Mouse (Mus musculus): ENCODE data around the gene Ctu2.

The Ctu2 gene

GRCm38 (mm10) chr8:122441326-122441725, 34.6 kb upstream of the Ctu2 start:
- H3K4me3 ChIP-seq (replicated peaks; ENCODE audit: low read length), result no peak overlapping the region
- H3K36me3 ChIP-seq (ENCODE audit: insufficient read depth, low read length), result peaks cover 46% of the 10 kb centered on the region
- TF ChIP-seq NANOG (IDR thresholded peaks at IDR 0.05; ENCODE audit: borderline replicate concordance, low read length) (no peak), POU5F1 (IDR thresholded peaks at IDR 0.05; ENCODE audit: borderline replicate concordance, low read length) (no peak), CTCF (conservative IDR thresholded peaks at IDR 0.05; ENCODE audit: low read length) (no peak)

GRCm38 (mm10) chr8:122442356-122442755, 33.6 kb upstream of the Ctu2 start:
- H3K4me3 ChIP-seq (replicated peaks; ENCODE audit: low read length), result peak overlapping the region; percentile 99
- H3K4me1 ChIP-seq (replicated peaks; ENCODE audit: low read depth, low read length), result peaks cover 72% of the 10 kb centered on the region
- H3K27me3 ChIP-seq (ENCODE audit: insufficient read depth, low read length), result no peaks in the 10 kb centered on the region
- H3K36me3 ChIP-seq (ENCODE audit: insufficient read depth, low read length), result peaks cover 36% of the 10 kb centered on the region
- TF ChIP-seq NANOG (IDR thresholded peaks at IDR 0.05; ENCODE audit: borderline replicate concordance, low read length) (no peak), POU5F1 (IDR thresholded peaks at IDR 0.05; ENCODE audit: borderline replicate concordance, low read length) (no peak), CTCF (conservative IDR thresholded peaks at IDR 0.05; ENCODE audit: low read length) (no peak)
- no peaks in the 10 kb centered on the region for H3K9me3 ChIP-seq (ENCODE audit: low read length)

More at GRCm38 (mm10) chr8:122441326-122441725, 34.6 kb upstream of the Ctu2 start:
- Histone ChIP-seq H3K9me3 (ENCODE audit: low read length) (no peaks in the 10 kb centered on the region), H3K4me1 (replicated peaks; ENCODE audit: low read depth, low read length) (peaks cover 82% of the 10 kb centered on the region), H3K27me3 (ENCODE audit: insufficient read depth, low read length) (no peaks in the 10 kb centered on the region)

GRCm38 (mm10) chr8:122442781-122443180, 33.2 kb upstream of the Ctu2 start:
- Histone ChIP-seq H3K27me3 (ENCODE audit: insufficient read depth, low read length) (no peaks in the 10 kb centered on the region), H3K36me3 (ENCODE audit: insufficient read depth, low read length) (peaks cover 32% of the 10 kb centered on the region), H3K4me3 (replicated peaks; ENCODE audit: low read length) (peak overlapping the region; percentile 99), H3K9me3 (ENCODE audit: low read length) (no peaks in the 10 kb centered on the region), H3K4me1 (replicated peaks; ENCODE audit: low read depth, low read length) (peaks cover 68% of the 10 kb centered on the region)
- TF ChIP-seq POU5F1 (IDR thresholded peaks at IDR 0.05; ENCODE audit: borderline replicate concordance, low read length) (no peak), CTCF (conservative IDR thresholded peaks at IDR 0.05; ENCODE audit: low read length) (no peak), NANOG (IDR thresholded peaks at IDR 0.05; ENCODE audit: borderline replicate concordance, low read length) (no peak)

GRCm38 (mm10) chr8:122443262-122444006, 32.5 kb upstream of the Ctu2 start, which contains the start of gene Mvd:
TSS of gene Mvd (minus strand) at chr8:122443422.
- peaks cover 61% of the 10 kb centered on the region for H3K4me1 ChIP-seq (replicated peaks; ENCODE audit: low read depth, low read length)
- H3K27me3 ChIP-seq (ENCODE audit: insufficient read depth, low read length), result peaks cover 4% of the 10 kb centered on the region; the same call in 1 of the 2 replicates
- H3K9me3 ChIP-seq (ENCODE audit: low read length), result no peaks in the 10 kb centered on the region
- H3K36me3 ChIP-seq (ENCODE audit: insufficient read depth, low read length), result peaks cover 25% of the 10 kb centered on the region
- no peak for TF ChIP-seq POU5F1 (IDR thresholded peaks at IDR 0.05; ENCODE audit: borderline replicate concordance, low read length)
- TF ChIP-seq CTCF (conservative IDR thresholded peaks at IDR 0.05; ENCODE audit: low read length), result no peak
- TF ChIP-seq NANOG (IDR thresholded peaks at IDR 0.05; ENCODE audit: borderline replicate concordance, low read length), result no peak
- H3K4me3 ChIP-seq (replicated peaks; ENCODE audit: low read length), result peak within 1 kb of the TSS; percentile 99

- no peak for TF ChIP-seq POU5F1 (IDR thresholded peaks at IDR 0.05; ENCODE audit: borderline replicate concordance, low read length)
- TF ChIP-seq NANOG (IDR thresholded peaks at IDR 0.05; ENCODE audit: borderline replicate concordance, low read length), result peak; percentile 8; the same call in 1 of the 2 replicates
- H3K36me3 ChIP-seq (ENCODE audit: insufficient read depth, low read length), result peaks cover 18% of the 10 kb centered on the region
- H3K9me3 ChIP-seq (ENCODE audit: low read length), result no peaks in the 10 kb centered on the region
- peak overlapping the region; percentile 99 for H3K4me3 ChIP-seq (replicated peaks; ENCODE audit: low read length)
- H3K4me1 ChIP-seq (replicated peaks; ENCODE audit: low read depth, low read length), result peaks cover 53% of the 10 kb centered on the region
- peaks cover 9% of the 10 kb centered on the region; the same call in 1 of the 2 replicates for H3K27me3 ChIP-seq (ENCODE audit: insufficient read depth, low read length)
Observed at GRCm38 (mm10) chr8:122444058-122444748, 31.7 kb upstream of the Ctu2 start.

- Histone ChIP-seq H3K9me3 (ENCODE audit: low read length) (no peaks in the 10 kb centered on the region), H3K4me1 (replicated peaks; ENCODE audit: low read depth, low read length) (peaks cover 43% of the 10 kb centered on the region), H3K36me3 (ENCODE audit: insufficient read depth, low read length) (peaks cover 8% of the 10 kb centered on the region), H3K27me3 (ENCODE audit: insufficient read depth, low read length) (peaks cover 9% of the 10 kb centered on the region; the same call in 1 of the 2 replicates), H3K4me3 (replicated peaks; ENCODE audit: low read length) (no peak overlapping the region)
- no peak for TF ChIP-seq CTCF (conservative IDR thresholded peaks at IDR 0.05; ENCODE audit: low read length)
- TF ChIP-seq POU5F1 (IDR thresholded peaks at IDR 0.05; ENCODE audit: borderline replicate concordance, low read length), result no peak
- TF ChIP-seq NANOG (IDR thresholded peaks at IDR 0.05; ENCODE audit: borderline replicate concordance, low read length), result no peak
Observed at GRCm38 (mm10) chr8:122445203-122445602, 30.7 kb upstream of the Ctu2 start.

GRCm38 (mm10) chr8:122451161-122451703, 24.7 kb upstream of the Ctu2 start:
- TF ChIP-seq POU5F1 (IDR thresholded peaks at IDR 0.05; ENCODE audit: borderline replicate concordance, low read length) (no peak), NANOG (IDR thresholded peaks at IDR 0.05; ENCODE audit: borderline replicate concordance, low read length) (no peak), CTCF (conservative IDR thresholded peaks at IDR 0.05; ENCODE audit: low read length) (no peak)
- Histone ChIP-seq H3K27me3 (ENCODE audit: insufficient read depth, low read length) (peaks cover 9% of the 10 kb centered on the region; the same call in 1 of the 2 replicates), H3K4me1 (replicated peaks; ENCODE audit: low read depth, low read length) (peaks cover 32% of the 10 kb centered on the region), H3K36me3 (ENCODE audit: insufficient read depth, low read length) (peaks cover 24% of the 10 kb centered on the region), H3K4me3 (replicated peaks; ENCODE audit: low read length) (no peak overlapping the region), H3K9me3 (ENCODE audit: low read length) (no peaks in the 10 kb centered on the region)

GRCm38 (mm10) chr8:122452154-122452553, 23.8 kb upstream of the Ctu2 start:
- peaks cover 33% of the 10 kb centered on the region for H3K36me3 ChIP-seq (ENCODE audit: insufficient read depth, low read length)
- H3K9me3 ChIP-seq (ENCODE audit: low read length), result no peaks in the 10 kb centered on the region
- TF ChIP-seq NANOG (IDR thresholded peaks at IDR 0.05; ENCODE audit: borderline replicate concordance, low read length), result no peak
- TF ChIP-seq CTCF (conservative IDR thresholded peaks at IDR 0.05; ENCODE audit: low read length), result no peak
- no peak for TF ChIP-seq POU5F1 (IDR thresholded peaks at IDR 0.05; ENCODE audit: borderline replicate concordance, low read length)
- H3K4me1 ChIP-seq (replicated peaks; ENCODE audit: low read depth, low read length), result peaks cover 32% of the 10 kb centered on the region
- no peak overlapping the region for H3K4me3 ChIP-seq (replicated peaks; ENCODE audit: low read length)
- H3K27me3 ChIP-seq (ENCODE audit: insufficient read depth, low read length), result peaks cover 12% of the 10 kb centered on the region; the same call in 1 of the 2 replicates
